Mouse (Mus musculus): Measurements from ENCODE around the gene Kyat3. TPM values are rescaled to one million over a fixed set of nuclear protein-coding genes. Genes with fewer than 3 reads are reported as not detected.

The Kyat3 gene
- polyA plus RNA-seq, 1 experiment from 2014 or later: 14.9 TPM

Other genes starting within 250 kb of the Kyat3 start
- 0.13 TPM in 2 replicates for gene Gbp5, start 207.1 kb upstream of the Kyat3 start, polyA plus RNA-seq (2015; fragmentation: Nextera tagmentation; extraction: Ambion mirVana)
- gene Gbp7, start 170.7 kb upstream of the Kyat3 start, polyA plus RNA-seq (2015; fragmentation: Nextera tagmentation; extraction: Ambion mirVana): 3.0 and 3.6 TPM in 2 replicates
- 1.4 TPM in 2 replicates for gene Gbp3, start 141.0 kb upstream of the Kyat3 start, polyA plus RNA-seq (2015; fragmentation: Nextera tagmentation; extraction: Ambion mirVana)
- gene Gbp2b, start 106.2 kb upstream of the Kyat3 start, polyA plus RNA-seq (2015; fragmentation: Nextera tagmentation; extraction: Ambion mirVana): not detected in 2 replicates
- gene Gbp2, start 80.4 kb upstream of the Kyat3 start, polyA plus RNA-seq (2015; fragmentation: Nextera tagmentation; extraction: Ambion mirVana): 2.1 and 2.7 TPM in 2 replicates
- gene Gtf2b, start 64.0 kb downstream of the Kyat3 start, polyA plus RNA-seq (2015; fragmentation: Nextera tagmentation; extraction: Ambion mirVana): 46.1 and 47.4 TPM in 2 replicates
- gene Pkn2, start 181.0 kb downstream of the Kyat3 start, polyA plus RNA-seq (2015; fragmentation: Nextera tagmentation; extraction: Ambion mirVana): 30.6 and 31.4 TPM in 2 replicates